Mouse (Mus musculus) testis, adult 2 months (tissue): ENCODE measurements around the gene Klrg1. TPM values are rescaled to one million over a fixed set of nuclear protein-coding genes. Genes with fewer than 3 reads are reported as not detected.

Source experiments
- H3K27ac ChIP-seq: fragments of 200-500 bp; 2 replicates; pipeline ENCODE4 v1.5.1; 2012; ENCODE audit warnings: low read depth, low read length; ENCODE audit not compliant: control insufficient read depth, insufficient read depth
- H3K27me3 ChIP-seq: fragments of 200-500 bp; 2 replicates; pipeline ENCODE4 v1.6.1; 2012; ENCODE audit warnings: mild to moderate bottlenecking, low read length, moderate library complexity; ENCODE audit not compliant: control insufficient read depth, insufficient read depth
- H3K36me3 ChIP-seq: fragments of 200-500 bp; 2 replicates; pipeline ENCODE4 v1.6.1; 2012; ENCODE audit warnings: mild to moderate bottlenecking, low read length; ENCODE audit not compliant: control insufficient read depth, insufficient read depth
- H3K4me1 ChIP-seq: fragments of 200-500 bp; 2 replicates; pipeline ENCODE4 v1.6.1; 2012; ENCODE audit warnings: low read length; ENCODE audit not compliant: control insufficient read depth, insufficient read depth
- H3K4me3 ChIP-seq: fragments of 200-500 bp; 2 replicates; pipeline ENCODE4 v1.5.1; 2012; ENCODE audit warnings: low read depth, mild to moderate bottlenecking, low read length, moderate library complexity, mixed read lengths; ENCODE audit not compliant: control insufficient read depth
- CTCF ChIP-seq: fragments of 200-500 bp; IDR thresholded peaks from 2 replicates; pipeline ENCODE4 v1.5.1; 2012; ENCODE audit warnings: low read depth, mild to moderate bottlenecking, inconsistent platforms, low read length, moderate library complexity; ENCODE audit not compliant: control insufficient read depth, insufficient read depth, insufficient replicate concordance
- POLR2A ChIP-seq: fragments of 200-500 bp; IDR thresholded peaks from 2 replicates; pipeline ENCODE4 v1.6.1; 2012; ENCODE audit warnings: low read depth, mild to moderate bottlenecking, inconsistent platforms, low read length, moderate library complexity; ENCODE audit not compliant: control insufficient read depth
- polyA plus RNA-seq: library from polyadenylated mRNA; depleted of rRNA; stranded (reverse); fragments of >200 nt; gene quantifications from 2 replicates; pipeline ENCODE4 v1.2.3, GENCODE M21; 2012; rRNA removed

The Klrg1 gene
- polyA plus RNA-seq, 1 experiment, result 0.16 TPM

GRCm38 (mm10) chr6:122276565-122276964 lies 6.1 kb downstream of the Klrg1 start:
- H3K27ac ChIP-seq, result no peak overlapping the region
- H3K27me3 ChIP-seq, result no peaks in the 10 kb centered on the region
- no peaks in the 10 kb centered on the region for H3K36me3 ChIP-seq
- H3K4me3 ChIP-seq, result no peak overlapping the region
- TF ChIP-seq CTCF (no peak), POLR2A (no peak)
- no peaks in the 10 kb centered on the region for H3K4me1 ChIP-seq

- Histone ChIP-seq H3K4me1 (no peaks in the 10 kb centered on the region), H3K27me3 (no peaks in the 10 kb centered on the region), H3K27ac (no peak overlapping the region), H3K4me3 (no peak overlapping the region), H3K36me3 (no peaks in the 10 kb centered on the region)
- TF ChIP-seq POLR2A (no peak), CTCF (no peak)
Measured at GRCm38 (mm10) chr6:122274546-122274945, 8.1 kb downstream of the Klrg1 start.

DNA sequence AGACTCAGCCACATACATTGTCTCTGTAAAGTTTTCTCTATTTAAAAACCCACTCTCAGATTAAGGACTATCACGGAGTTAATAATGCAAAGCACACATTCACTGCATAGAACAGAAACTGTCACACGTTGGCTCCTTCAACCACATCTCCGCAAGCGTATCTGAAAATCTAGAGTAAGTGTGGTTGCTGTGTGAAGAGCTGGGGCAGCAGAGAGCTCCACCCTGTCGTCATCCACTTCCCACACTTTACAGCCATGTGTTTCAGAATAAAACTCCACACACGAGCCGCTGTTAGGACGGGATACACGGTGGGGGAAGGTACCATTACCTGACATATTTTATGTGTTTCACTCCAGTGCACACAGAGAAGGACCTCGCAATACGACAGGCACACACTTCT lies 12.5 kb downstream of the Klrg1 start:
- Histone ChIP-seq H3K36me3 (no peaks in the 10 kb centered on the region), H3K4me1 (no peaks in the 10 kb centered on the region), H3K27me3 (no peaks in the 10 kb centered on the region), H3K27ac (no peak overlapping the region), H3K4me3 (no peak overlapping the region)
- TF ChIP-seq CTCF, result no peak
- TF ChIP-seq POLR2A, result no peak

- TF ChIP-seq POLR2A (no peak), CTCF (no peak)
- Histone ChIP-seq H3K4me1 (no peaks in the 10 kb centered on the region), H3K36me3 (no peaks in the 10 kb centered on the region), H3K27me3 (no peaks in the 10 kb centered on the region), H3K4me3 (no peak overlapping the region), H3K27ac (no peak overlapping the region)
Measured at GRCm38 (mm10) chr6:122269170-122269569, 13.5 kb downstream of the Klrg1 start.

DNA sequence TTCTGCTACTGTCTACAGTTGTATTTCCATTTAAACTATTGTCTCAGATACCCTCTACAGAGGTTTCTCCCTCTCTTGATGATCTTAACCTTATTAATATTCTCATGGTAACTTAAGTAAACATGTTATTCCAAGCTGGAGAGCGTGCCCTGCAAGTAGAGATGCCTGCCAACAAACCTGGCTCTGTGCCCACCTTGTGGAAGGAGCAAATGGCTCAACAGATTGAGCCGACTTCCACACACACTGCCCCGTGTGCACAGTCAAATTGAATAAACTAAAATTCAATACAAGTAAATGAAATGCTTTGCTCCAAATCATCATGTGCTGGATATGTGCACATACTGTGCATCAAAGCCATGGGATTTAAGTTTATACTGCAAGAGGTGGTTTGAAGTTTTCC lies 14.1 kb downstream of the Klrg1 start:
- no peak overlapping the region for H3K27ac ChIP-seq
- H3K4me1 ChIP-seq, result no peaks in the 10 kb centered on the region
- no peaks in the 10 kb centered on the region for H3K27me3 ChIP-seq
- no peaks in the 10 kb centered on the region for H3K36me3 ChIP-seq
- no peak overlapping the region for H3K4me3 ChIP-seq
- TF ChIP-seq POLR2A (no peak), CTCF (no peak)

GRCm38 (mm10) chr6:122262543-122262942 lies 20.1 kb downstream of the Klrg1 start:
- H3K4me1 ChIP-seq, result no peaks in the 10 kb centered on the region
- H3K36me3 ChIP-seq, result no peaks in the 10 kb centered on the region
- no peak overlapping the region for H3K27ac ChIP-seq
- H3K4me3 ChIP-seq, result no peak overlapping the region
- no peaks in the 10 kb centered on the region for H3K27me3 ChIP-seq
- TF ChIP-seq CTCF (no peak), POLR2A (no peak)

DNA sequence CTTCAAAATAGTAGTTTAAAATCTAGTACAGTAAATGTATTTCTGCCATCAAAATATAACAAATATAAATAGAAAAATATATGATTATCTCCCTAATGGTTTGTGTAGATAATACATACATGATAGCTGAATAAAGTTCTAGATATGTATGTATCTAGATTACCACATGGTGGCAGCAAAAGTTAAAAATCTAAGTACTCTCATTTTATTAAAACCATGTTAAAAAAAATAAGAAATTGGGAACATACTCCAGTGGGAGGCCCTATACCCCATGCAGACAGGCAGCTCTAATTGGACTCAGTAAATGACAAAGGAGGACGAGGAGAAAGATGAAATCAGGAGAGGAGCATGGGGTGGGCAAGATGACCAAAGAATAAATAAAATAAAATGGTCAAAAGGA lies 30.5 kb downstream of the Klrg1 start:
- Histone ChIP-seq H3K27me3 (no peaks in the 10 kb centered on the region), H3K4me1 (peaks cover 2% of the 10 kb centered on the region)

DNA sequence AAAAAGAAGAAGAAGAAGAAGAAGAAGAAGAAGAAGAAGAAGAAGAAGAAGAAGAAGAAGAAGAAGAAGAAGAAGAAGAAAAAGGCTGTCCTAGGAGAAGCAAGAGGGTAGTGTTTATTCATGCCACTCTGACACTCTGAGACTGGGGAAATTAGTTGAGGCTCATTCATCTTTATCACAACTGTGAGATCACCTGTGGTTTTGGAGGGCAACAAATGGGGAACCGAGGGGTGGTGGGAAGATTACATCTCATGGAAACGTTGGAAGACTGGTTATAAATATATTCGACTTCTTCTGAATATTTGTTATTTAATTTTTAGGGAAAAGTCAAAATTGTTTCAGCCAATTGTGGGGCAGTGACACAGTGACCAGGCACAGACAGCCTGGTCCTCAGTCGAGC lies 32.6 kb downstream of the Klrg1 start:
- H3K4me3 ChIP-seq, result no peak overlapping the region
- H3K36me3 ChIP-seq, result no peaks in the 10 kb centered on the region
- H3K27ac ChIP-seq, result no peak overlapping the region
- H3K27me3 ChIP-seq, result no peaks in the 10 kb centered on the region
- peaks cover 2% of the 10 kb centered on the region for H3K4me1 ChIP-seq
- TF ChIP-seq POLR2A (no peak), CTCF (no peak)

More for the DNA sequence above, 30.5 kb downstream of the Klrg1 start:
- H3K36me3 ChIP-seq, result no peaks in the 10 kb centered on the region
- TF ChIP-seq POLR2A (no peak), CTCF (no peak)
- H3K4me3 ChIP-seq, result no peak overlapping the region
- no peak overlapping the region for H3K27ac ChIP-seq

Other genes with a start within 250 kb of the Klrg1 start
- 19.8 and 24.3 TPM in 2 replicates for gene M6pr, start 25.8 kb upstream of the Klrg1 start, polyA plus RNA-seq
- gene Phc1, start 57.7 kb upstream of the Klrg1 start, polyA plus RNA-seq, result 193 and 198 TPM in 2 replicates
- 97.7 and 114 TPM in 2 replicates for gene Rimklb, start 215.9 kb upstream of the Klrg1 start, polyA plus RNA-seq
- 6.5 and 13.1 TPM in 2 replicates for gene Mfap5, start 223.0 kb upstream of the Klrg1 start, polyA plus RNA-seq